Mouse (Mus musculus) MEL (cell line): ENCODE data around the gene Stum.

ENCODE experiments used
- CTCF ChIP-seq, 3 experiments: IDR thresholded peaks in 2 of 3; conservative IDR thresholded peaks in 1 of 3; 2 replicates each; pipeline ENCODE4 v1.5.1; 2011 to 2012; ENCODE audit warnings: low read length in 3 of 3, low read depth in 2 of 3, mild to moderate bottlenecking in 2 of 3, improper control_type of control experiment in 1 of 3, inconsistent platforms in 1 of 3, mixed read lengths in 1 of 3, moderate library complexity in 1 of 3; ENCODE audit not compliant: control insufficient read depth in 1 of 3, insufficient read depth in 1 of 3, poor library complexity in 1 of 3, severe bottlenecking in 1 of 3
- EP300 ChIP-seq, 2 experiments: IDR thresholded peaks; 2 replicates each; pipeline ENCODE4 v1.6.1; 2011; ENCODE audit warnings: improper control_type of control experiment in 2 of 2, low read length in 2 of 2, low read depth in 1 of 2, mild to moderate bottlenecking in 1 of 2
- GATA1 ChIP-seq: IDR thresholded peaks from 2 replicates; pipeline ENCODE4 v1.6.1; 2011; ENCODE audit warnings: low read depth, low read length, improper control_type of control experiment
- HCFC1 ChIP-seq: IDR thresholded peaks from 2 replicates; pipeline ENCODE4 v1.6.1; 2012; ENCODE audit warnings: low read depth, mild to moderate bottlenecking, inconsistent platforms, low read length, improper control_type of control experiment, moderate library complexity
- JUND ChIP-seq: IDR thresholded peaks from 2 replicates; pipeline ENCODE4 v1.6.1; 2011; ENCODE audit warnings: low read depth, mild to moderate bottlenecking, improper control_type of control experiment, low read length
- POLR2A ChIP-seq, 2 experiments: IDR thresholded peaks; 2 replicates each; pipeline ENCODE4 v1.6.1; 2011 to 2012; ENCODE audit warnings: low read length in 2 of 2, mild to moderate bottlenecking in 2 of 2, control low read depth in 1 of 2, improper control_type of control experiment in 1 of 2, low read depth in 1 of 2, moderate library complexity in 1 of 2; ENCODE audit not compliant: control insufficient read depth in 1 of 2, insufficient read depth in 1 of 2, poor library complexity in 1 of 2
- TCF12 ChIP-seq: IDR thresholded peaks from 2 replicates; pipeline ENCODE4 v1.6.1; 2014; ENCODE audit warnings: low read depth, mild to moderate bottlenecking, inconsistent platforms, low read length, improper control_type of control experiment, moderate library complexity
- USF1 ChIP-seq: IDR thresholded peaks from 2 replicates; pipeline ENCODE4 v1.6.1; 2014; ENCODE audit warnings: low read depth, mild to moderate bottlenecking, inconsistent platforms, low read length, improper control_type of control experiment, moderate library complexity

GRCm38 (mm10) chr1:180514077-180514476, 30.8 kb upstream of the Stum start:
- no peak for TF ChIP-seq CTCF (IDR thresholded peaks at IDR 0.05 in 2 of 3, conservative IDR thresholded peaks at IDR 0.05 in 1 of 3; ENCODE audit: control insufficient read depth in 1 of 3, insufficient read depth in 1 of 3, low read depth in 2 of 3, low read length in 3 of 3, poor library complexity in 1 of 3, severe bottlenecking in 1 of 3)
- no peak for TF ChIP-seq HCFC1
- no peak for TF ChIP-seq POLR2A (IDR thresholded peaks at IDR 0.05; ENCODE audit: control insufficient read depth in 1 of 2, insufficient read depth in 1 of 2, low read depth in 1 of 2, low read length in 2 of 2, poor library complexity in 1 of 2)
- TF ChIP-seq EP300 (IDR thresholded peaks at IDR 0.05; ENCODE audit: low read depth in 1 of 2, low read length in 2 of 2), result no peak
- TF ChIP-seq TCF12, result no peak
- no peak for TF ChIP-seq JUND
- TF ChIP-seq USF1, result no peak
- TF ChIP-seq GATA1, result no peak
